Mouse (Mus musculus) testis, postnatal 14 days (tissue): ENCODE results near the gene Olfr1228.

ENCODE experiments used
- DNase-seq: peaks from one replicate; pipeline ENCODE4 v3.0.0; 2021; ENCODE audit warnings: low spot score

Olfr1228 gene

GRCm38 (mm10) chr2:89253962-89254361 lies at the start of gene Olfr1228:
Gene Olfr1228, minus strand, starts transcription at chr2:89254062.
- DNase-seq = no peak

GRCm38 (mm10) chr2:89297168-89297567 lies 43.3 kb upstream of the Olfr1228 start, which contains the start of gene Olfr1230:
Gene Olfr1230, minus strand, starts transcription at chr2:89297268.
- no peak for DNase-seq

- DNase-seq = no peak
Measured at GRCm38 (mm10) chr2:89287914-89288313, 34.1 kb upstream of the Olfr1228 start, which contains the start of gene Olfr1229. Gene Olfr1229, minus strand, starts transcription at chr2:89288014.

GRCm38 (mm10) chr2:89199948-89200347 lies 53.9 kb downstream of the Olfr1228 start, which contains the start of gene Olfr1226:
Gene Olfr1226, minus strand, starts transcription at chr2:89200048.
- DNase-seq = no peak
